Mouse (Mus musculus) lung, adult 2 months (tissue): ENCODE measurements around the gene Slc38a4.

Experiments
- CTCF ChIP-seq: fragments of 200-500 bp; IDR thresholded peaks from 2 replicates; pipeline ENCODE4 v1.5.1; 2011; ENCODE audit warnings: mild to moderate bottlenecking, low read length, control low read depth; ENCODE audit not compliant: insufficient read depth
- POLR2A ChIP-seq: fragments of 200-500 bp; IDR thresholded peaks from 2 replicates; pipeline ENCODE4 v1.6.1; 2011; ENCODE audit warnings: low read depth, mild to moderate bottlenecking, control low read depth, low read length, borderline replicate concordance; ENCODE audit errors: extremely low read depth

- TF ChIP-seq CTCF (no peak), POLR2A (no peak)
Observed at GRCm38 (mm10) chr15:96963735-96964134, 92.0 kb downstream of the Slc38a4 start.
